Mouse (Mus musculus) lung, adult 2 months (tissue): ENCODE data around the gene Pcbp2.

Experiments
- CTCF ChIP-seq: fragments of 200-500 bp; IDR thresholded peaks from 2 replicates; pipeline ENCODE4 v1.5.1; 2011; ENCODE audit warnings: mild to moderate bottlenecking, low read length, control low read depth; ENCODE audit not compliant: insufficient read depth
- POLR2A ChIP-seq: fragments of 200-500 bp; IDR thresholded peaks from 2 replicates; pipeline ENCODE4 v1.6.1; 2011; ENCODE audit warnings: low read depth, mild to moderate bottlenecking, control low read depth, low read length, borderline replicate concordance; ENCODE audit errors: extremely low read depth

DNA sequence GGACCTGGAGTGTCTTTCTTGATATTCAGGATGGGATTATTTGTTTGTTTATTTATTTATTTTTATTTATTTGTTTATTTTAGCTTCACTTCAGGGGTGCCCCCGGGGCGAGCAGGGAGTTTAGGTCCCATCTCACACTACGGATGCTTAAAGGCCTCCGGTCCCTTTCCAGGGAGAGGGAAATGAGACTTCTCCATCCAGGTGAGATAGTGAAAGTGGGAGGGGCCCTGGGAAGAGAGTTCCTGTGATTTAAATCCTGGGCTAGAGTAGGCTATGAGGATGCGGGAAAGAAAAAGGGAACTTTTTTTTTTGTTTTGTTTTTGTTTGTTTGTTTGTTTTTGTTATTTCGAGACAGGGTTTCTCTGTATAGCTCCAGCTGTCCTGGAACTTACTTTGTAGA is 11.0 kb upstream of the Pcbp2 start:
- no peak for TF ChIP-seq POLR2A
- TF ChIP-seq CTCF = no peak
